Mouse (Mus musculus): Measurements from ENCODE around the gene Adk.

- TF ChIP-seq CTCF (IDR thresholded peaks at IDR 0.05; ENCODE audit: insufficient read depth, low read length) (no peak), POLR2A (IDR thresholded peaks at IDR 0.05; ENCODE audit: borderline replicate concordance, extremely low read depth, low read depth, low read length) (no peak)
Observed at GRCm38 (mm10) chr14:21455654-21456350, 403.4 kb downstream of the Adk start.

Measured in lung, adult 2 months (tissue).